Mouse (Mus musculus) liver, embryonic 12.5 days (tissue): ENCODE results near the gene Adal. TPM values are rescaled to one million over a fixed set of nuclear protein-coding genes. Genes with fewer than 3 reads are reported as not detected.
"Not testable (repeated sequence)": the region's sequence is repeated elsewhere in the genome, so short reads cannot be mapped to it uniquely, and the experiment has no call there.

Experiments
- ATAC-seq: fragments of 200-750 bp; cut with Nextera tagmentation; 2 replicates; pipeline ENCODE4 v1.8.0; 2017; ENCODE audit warnings: moderate number of reproducible peaks, mild to moderate bottlenecking, moderate library complexity
- H3K27ac ChIP-seq: fragments of 300-500 bp; sonication (generic); 2 replicates; pipeline ENCODE4 v1.5.1; 2016; ENCODE audit warnings: mild to moderate bottlenecking
- H3K27me3 ChIP-seq: fragments of 300-500 bp; sonication (generic); replicated peaks from 2 replicates; pipeline ENCODE4 v1.6.1; 2016; ENCODE audit warnings: mild to moderate bottlenecking, moderate library complexity
- H3K36me3 ChIP-seq: fragments of 300-500 bp; sonication (generic); 2 replicates; pipeline ENCODE4 v1.6.1; 2016; ENCODE audit warnings: mild to moderate bottlenecking, moderate library complexity
- H3K4me1 ChIP-seq: fragments of 300-500 bp; sonication (generic); 2 replicates; pipeline ENCODE4 v1.6.1; 2016
- H3K4me2 ChIP-seq: fragments of 300-500 bp; sonication (generic); 2 replicates; pipeline ENCODE4 v1.6.1; 2016; ENCODE audit warnings: mild to moderate bottlenecking, moderate library complexity
- H3K4me3 ChIP-seq: fragments of 300-500 bp; sonication (generic); 2 replicates; pipeline ENCODE4 v1.5.1; 2016; ENCODE audit warnings: mild to moderate bottlenecking, moderate library complexity
- H3K9ac ChIP-seq: fragments of 300-500 bp; sonication (generic); 2 replicates; pipeline ENCODE4 v1.6.1; 2016; ENCODE audit warnings: mild to moderate bottlenecking, moderate library complexity
- H3K9me3 ChIP-seq: fragments of 300-500 bp; sonication (generic); replicated peaks from 2 replicates; pipeline ENCODE4 v1.6.1; 2016; ENCODE audit warnings: mild to moderate bottlenecking, moderate library complexity
- WGBS: fragments of 180-500 bp; shearing (Covaris S2); methylation state at CpG from one replicate; pipeline ENCODE4 v1.1.7; 2016; ENCODE audit not compliant: insufficient replicate concordance; 5-methylcytosine and 5-hydroxymethylcytosine counted together
- polyA plus RNA-seq: library from polyadenylated mRNA; unstranded; fragments of >200 nt; fragmentation: Nextera tagmentation; extraction: Ambion mirVana; gene quantifications from 2 replicates; pipeline ENCODE4 v1.2.1, GENCODE M21; 2016

Adal gene
- 11.2 and 11.5 TPM in 2 replicates for polyA plus RNA-seq

- Histone ChIP-seq H3K4me3 (peak within 1 kb of the TSS; percentile 81), H3K4me2 (peak within 1 kb of the TSS; percentile 95), H3K27ac (peak within 1 kb of the TSS; percentile 91), H3K9me3 (no peaks in the 10 kb centered on the region), H3K9ac (peak within 1 kb of the TSS; percentile 86), H3K27me3 (no peaks in the 10 kb centered on the region), H3K4me1 (peaks cover 36% of the 10 kb centered on the region), H3K36me3 (peaks cover 42% of the 10 kb centered on the region)
- peak; percentile 96 for ATAC-seq
- WGBS: under 1% methylated on average over 87 of the region's 87 CpGs
Measured at GRCm38 (mm10) chr2:121140018-121140882, at the start of gene Adal, which contains the start of gene Lcmt2. Gene Adal (plus strand): TSS chr2:121140428. Gene Lcmt2 (minus strand): TSS chr2:121140653.

- Histone ChIP-seq H3K4me2 (peak overlapping the region; percentile 15; the same call in 1 of the 2 replicates), H3K27ac (no peak overlapping the region), H3K36me3 (no peaks in the 10 kb centered on the region), H3K4me1 (no peaks in the 10 kb centered on the region), H3K9me3 (no peaks in the 10 kb centered on the region), H3K27me3 (no peaks in the 10 kb centered on the region), H3K4me3 (no peak overlapping the region), H3K9ac (no peak overlapping the region)
- no peak for ATAC-seq
- 18% methylated on average over 9 of the region's 9 CpGs for WGBS
Measured at GRCm38 (mm10) chr2:121102051-121102450, 38.2 kb upstream of the Adal start.

GRCm38 (mm10) chr2:121105940-121106339 is 34.3 kb upstream of the Adal start:
- Histone ChIP-seq H3K9me3 (no peaks in the 10 kb centered on the region), H3K4me1 (no peaks in the 10 kb centered on the region), H3K4me2 (no peak overlapping the region), H3K27ac (no peak overlapping the region), H3K9ac (no peak overlapping the region), H3K36me3 (no peaks in the 10 kb centered on the region), H3K4me3 (no peak overlapping the region), H3K27me3 (0 out of 2 replicates have a peak, but pooled peaks cover 4% of the 10 kb centered on the region)
- ATAC-seq: 0 out of 2 replicates have a peak, but pooled peaks have one; percentile 30

- H3K36me3 ChIP-seq: no peaks in the 10 kb centered on the region
- no peak within 1 kb of the TSS for H3K4me3 ChIP-seq
- H3K27ac ChIP-seq: no peak within 1 kb of the TSS
- no peak within 1 kb of the TSS for H3K4me2 ChIP-seq
- peaks cover 6% of the 10 kb centered on the region; the same call in 1 of the 2 replicates for H3K27me3 ChIP-seq
- H3K9me3 ChIP-seq: no peaks in the 10 kb centered on the region
- no peak within 1 kb of the TSS for H3K9ac ChIP-seq
- H3K4me1 ChIP-seq: no peaks in the 10 kb centered on the region
- WGBS: 81% methylated on average over 4 of the region's 4 CpGs
- no peak for ATAC-seq
Measured at GRCm38 (mm10) chr2:121109695-121110094, 30.5 kb upstream of the Adal start, which contains the start of gene Tgm7. Gene Tgm7 (minus strand): TSS chr2:121109795.

GRCm38 (mm10) chr2:121115418-121115817 is 24.8 kb upstream of the Adal start:
- no peak overlapping the region for H3K4me2 ChIP-seq
- no peaks in the 10 kb centered on the region for H3K36me3 ChIP-seq
- WGBS: 89% methylated on average over 2 of the region's 2 CpGs
- H3K9ac ChIP-seq: no peak overlapping the region
- no peaks in the 10 kb centered on the region for H3K4me1 ChIP-seq
- H3K9me3 ChIP-seq: no peaks in the 10 kb centered on the region
- no peak overlapping the region for H3K4me3 ChIP-seq
- H3K27ac ChIP-seq: no peak overlapping the region
- ATAC-seq: no peak
- peaks cover 12% of the 10 kb centered on the region for H3K27me3 ChIP-seq

GRCm38 (mm10) chr2:121119260-121119659 is 21.0 kb upstream of the Adal start:
- Histone ChIP-seq H3K36me3 (no peaks in the 10 kb centered on the region), H3K27me3 (peaks cover 12% of the 10 kb centered on the region), H3K27ac (no peak overlapping the region), H3K4me3 (no peak overlapping the region), H3K4me2 (no peak overlapping the region), H3K9ac (no peak overlapping the region), H3K4me1 (no peaks in the 10 kb centered on the region), H3K9me3 (no peaks in the 10 kb centered on the region)
- ATAC-seq: no peak
- WGBS: 73% methylated on average over 3 of the region's 3 CpGs

- H3K27me3 ChIP-seq, H3K9me3 ChIP-seq, H3K36me3 ChIP-seq, H3K4me1 ChIP-seq, H3K9ac ChIP-seq, H3K27ac ChIP-seq, H3K4me2 ChIP-seq, H3K4me3 ChIP-seq, ATAC-seq: not testable (repeated sequence)
- 76% methylated on average over 5 of the region's 5 CpGs for WGBS
Measured at GRCm38 (mm10) chr2:121126302-121126701, 13.9 kb upstream of the Adal start.

- no peak overlapping the region for H3K27ac ChIP-seq
- 58% methylated on average over 1 of the region's 1 CpGs for WGBS
- no peaks in the 10 kb centered on the region for H3K27me3 ChIP-seq
- H3K9ac ChIP-seq: no peak overlapping the region
- no peaks in the 10 kb centered on the region for H3K4me1 ChIP-seq
- H3K4me2 ChIP-seq: no peak overlapping the region
- ATAC-seq: no peak
- no peaks in the 10 kb centered on the region for H3K9me3 ChIP-seq
- no peaks in the 10 kb centered on the region for H3K36me3 ChIP-seq
- H3K4me3 ChIP-seq: no peak overlapping the region
Measured at GRCm38 (mm10) chr2:121127536-121127935, 12.7 kb upstream of the Adal start.

GRCm38 (mm10) chr2:121128865-121129620 is 11.2 kb upstream of the Adal start:
- H3K27ac ChIP-seq: no peak overlapping the region
- H3K9me3 ChIP-seq: no peaks in the 10 kb centered on the region
- 56% methylated on average over 9 of the region's 9 CpGs for WGBS
- H3K4me1 ChIP-seq: no peaks in the 10 kb centered on the region
- no peak overlapping the region for H3K4me2 ChIP-seq
- H3K27me3 ChIP-seq: no peaks in the 10 kb centered on the region
- no peak for ATAC-seq
- no peak overlapping the region for H3K9ac ChIP-seq
- no peaks in the 10 kb centered on the region for H3K36me3 ChIP-seq
- H3K4me3 ChIP-seq: no peak overlapping the region

- Histone ChIP-seq H3K4me2 (no peak overlapping the region), H3K27ac (no peak overlapping the region), H3K36me3 (peaks cover 5% of the 10 kb centered on the region; the same call in 1 of the 2 replicates), H3K27me3 (no peaks in the 10 kb centered on the region), H3K9ac (no peak overlapping the region), H3K4me1 (no peaks in the 10 kb centered on the region), H3K9me3 (no peaks in the 10 kb centered on the region), H3K4me3 (no peak overlapping the region)
- no peak for ATAC-seq
- WGBS: 62% methylated on average over 1 of the region's 1 CpGs
Measured at GRCm38 (mm10) chr2:121132822-121133221, 7.4 kb upstream of the Adal start.

- Histone ChIP-seq H3K27ac (no peak overlapping the region), H3K4me1 (peaks cover 36% of the 10 kb centered on the region), H3K4me3 (no peak overlapping the region), H3K9me3 (no peaks in the 10 kb centered on the region), H3K4me2 (no peak overlapping the region), H3K9ac (no peak overlapping the region), H3K36me3 (peaks cover 23% of the 10 kb centered on the region), H3K27me3 (no peaks in the 10 kb centered on the region)
- no peak for ATAC-seq
- WGBS: 89% methylated on average over 4 of the region's 4 CpGs
Measured at GRCm38 (mm10) chr2:121137371-121137770, 2.9 kb upstream of the Adal start.
